Mouse (Mus musculus) olfactory bulb, adult 2 months (tissue): ENCODE data around the gene Fam110a. TPM values are rescaled to one million over a fixed set of nuclear protein-coding genes. Genes with fewer than 3 reads are reported as not detected.

Experiments
- H3K27ac ChIP-seq: fragments of 200-500 bp; 2 replicates; pipeline ENCODE4 v1.5.1; 2012; ENCODE audit warnings: low read depth, low read length; ENCODE audit not compliant: insufficient read depth
- H3K4me1 ChIP-seq: fragments of 200-500 bp; 2 replicates; pipeline ENCODE4 v1.6.1; 2012; ENCODE audit warnings: low read length; ENCODE audit not compliant: control insufficient read depth, insufficient read depth
- H3K4me3 ChIP-seq: fragments of 200-500 bp; 2 replicates; pipeline ENCODE4 v1.5.1; 2012; ENCODE audit warnings: mild to moderate bottlenecking, low read depth, low read length, moderate library complexity; ENCODE audit not compliant: insufficient read depth
- CTCF ChIP-seq: fragments of 200-500 bp; IDR thresholded peaks from 2 replicates; pipeline ENCODE4 v1.5.1; 2012; ENCODE audit warnings: low read depth, mild to moderate bottlenecking, low read length, moderate library complexity; ENCODE audit not compliant: insufficient read depth
- POLR2A ChIP-seq: fragments of 200-500 bp; IDR thresholded peaks from 2 replicates; pipeline ENCODE4 v1.6.1; 2012; ENCODE audit warnings: mild to moderate bottlenecking, low read depth, low read length, moderate library complexity; ENCODE audit not compliant: insufficient read depth
- WGBS: fragments of 180-500 bp; shearing (Covaris S2); methylation state at CpG from one replicate; pipeline ENCODE4 v1.1.7; 2018; 5-methylcytosine and 5-hydroxymethylcytosine counted together
- polyA plus RNA-seq: library from polyadenylated mRNA; stranded (reverse); fragments of >200 nt; gene quantifications from 2 replicates; pipeline ENCODE4 v1.2.4, GENCODE M21; 2012; ENCODE audit warnings: low replicate concordance; ENCODE audit not compliant: missing spikeins, insufficient read depth, insufficient read length

Fam110a gene
- polyA plus RNA-seq, 1 experiment: not detected

GRCm38 (mm10) chr2:151977689-151978440, 2.2 kb downstream of the Fam110a start:
- no peak overlapping the region for H3K27ac ChIP-seq
- no peak overlapping the region for H3K4me3 ChIP-seq
- 79% methylated on average over 4 of the region's 4 CpGs for WGBS
- TF ChIP-seq CTCF (no peak), POLR2A (no peak)
- H3K4me1 ChIP-seq: peaks cover 31% of the 10 kb centered on the region

- 49% methylated on average over 3 of the region's 3 CpGs for WGBS
- Histone ChIP-seq H3K4me1 (peaks cover 37% of the 10 kb centered on the region), H3K4me3 (no peak overlapping the region), H3K27ac (no peak overlapping the region)
- TF ChIP-seq POLR2A: no peak
- TF ChIP-seq CTCF: no peak
These were observed 4.0 kb downstream of the Fam110a start for GRCm38 (mm10) chr2:151976067-151976466.

GRCm38 (mm10) chr2:151975295-151975694, 4.7 kb downstream of the Fam110a start:
- 96% methylated on average over 5 of the region's 5 CpGs for WGBS
- no peak overlapping the region for H3K4me3 ChIP-seq
- H3K27ac ChIP-seq: no peak overlapping the region
- H3K4me1 ChIP-seq: peaks cover 42% of the 10 kb centered on the region
- TF ChIP-seq POLR2A (no peak), CTCF (no peak)

GRCm38 (mm10) chr2:151973595-151974562, 6.1 kb downstream of the Fam110a start:
- WGBS: 38% methylated on average over 36 of the region's 36 CpGs
- TF ChIP-seq CTCF: no peak
- TF ChIP-seq POLR2A: no peak
- no peak overlapping the region for H3K27ac ChIP-seq
- H3K4me3 ChIP-seq: 0 out of 2 replicates have a peak overlapping the region, but pooled peaks have one; percentile 4
- H3K4me1 ChIP-seq: peaks cover 41% of the 10 kb centered on the region

GRCm38 (mm10) chr2:151972880-151973594, 7.0 kb downstream of the Fam110a start:
- Histone ChIP-seq H3K4me3 (no peak overlapping the region), H3K4me1 (peaks cover 45% of the 10 kb centered on the region), H3K27ac (no peak overlapping the region)
- WGBS: 54% methylated on average over 23 of the region's 23 CpGs
- TF ChIP-seq POLR2A (no peak), CTCF (no peak)

GRCm38 (mm10) chr2:151971748-151972147, 8.3 kb downstream of the Fam110a start:
- H3K4me1 ChIP-seq: peaks cover 44% of the 10 kb centered on the region
- TF ChIP-seq CTCF: no peak
- no peak for TF ChIP-seq POLR2A
- WGBS: 97% methylated on average over 5 of the region's 5 CpGs
- no peak overlapping the region for H3K4me3 ChIP-seq
- no peak overlapping the region for H3K27ac ChIP-seq

- Histone ChIP-seq H3K4me1 (peaks cover 44% of the 10 kb centered on the region), H3K27ac (no peak overlapping the region), H3K4me3 (peak overlapping the region; percentile 45)
- 48% methylated on average over 53 of the region's 53 CpGs for WGBS
- TF ChIP-seq CTCF (no peak), POLR2A (0 out of 2 replicates have a peak, but pooled peaks have one; percentile 41)
These were observed 9.5 kb downstream of the Fam110a start for GRCm38 (mm10) chr2:151970191-151971172.

GRCm38 (mm10) chr2:151969396-151969795, 10.6 kb downstream of the Fam110a start:
- 86% methylated on average over 6 of the region's 6 CpGs for WGBS
- no peak overlapping the region for H3K4me3 ChIP-seq
- H3K27ac ChIP-seq: no peak overlapping the region
- peaks cover 45% of the 10 kb centered on the region for H3K4me1 ChIP-seq
- TF ChIP-seq CTCF (no peak), POLR2A (no peak)

GRCm38 (mm10) chr2:151968986-151969385, 11.0 kb downstream of the Fam110a start:
- TF ChIP-seq POLR2A (no peak), CTCF (no peak)
- Histone ChIP-seq H3K4me1 (peaks cover 45% of the 10 kb centered on the region), H3K27ac (no peak overlapping the region), H3K4me3 (no peak overlapping the region)
- WGBS: 87% methylated on average over 7 of the region's 7 CpGs
